Mouse (Mus musculus): ENCODE data around the gene Cdh13.
"Not testable (repeated sequence)": the region's sequence is repeated elsewhere in the genome, so short reads cannot be mapped to it uniquely, and the experiment has no call there.

Cdh13 gene

DNA sequence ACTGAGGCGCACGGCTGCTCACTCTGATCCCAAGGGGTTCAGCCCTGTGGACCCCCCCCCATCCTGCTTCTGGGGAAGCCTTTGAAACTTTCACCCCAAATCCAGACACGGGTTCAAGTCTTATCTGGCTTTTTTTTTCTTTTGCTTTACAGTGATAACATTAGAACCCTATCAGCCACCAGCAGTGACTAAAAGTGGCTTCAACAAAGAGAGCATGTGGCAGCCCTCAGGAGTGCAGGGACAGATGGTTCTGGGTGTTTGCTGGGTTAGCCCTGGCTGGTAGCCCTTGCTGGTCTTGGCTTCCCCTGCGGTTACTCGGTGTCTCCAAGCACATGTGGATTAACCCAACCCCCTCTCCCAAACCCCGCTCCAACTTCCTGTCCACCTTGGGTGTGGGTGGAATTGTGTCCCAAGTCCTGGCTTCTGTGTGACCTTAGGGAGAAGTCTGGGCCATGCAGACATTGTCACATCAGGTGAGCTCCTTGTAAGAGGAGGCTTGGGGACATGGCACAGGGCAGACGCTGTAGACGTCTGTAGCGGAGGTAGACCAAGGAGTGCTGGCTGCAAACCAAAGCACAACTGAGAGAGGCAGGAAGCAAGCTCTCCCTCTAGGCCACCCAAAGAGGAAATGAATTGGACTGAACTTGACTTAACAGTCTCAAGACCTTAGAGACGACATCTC lies 1069.6 kb downstream of the Cdh13 start:
- DNase-seq (ENCODE audit: low spot score in 2 of 2) = no peak

DNA sequence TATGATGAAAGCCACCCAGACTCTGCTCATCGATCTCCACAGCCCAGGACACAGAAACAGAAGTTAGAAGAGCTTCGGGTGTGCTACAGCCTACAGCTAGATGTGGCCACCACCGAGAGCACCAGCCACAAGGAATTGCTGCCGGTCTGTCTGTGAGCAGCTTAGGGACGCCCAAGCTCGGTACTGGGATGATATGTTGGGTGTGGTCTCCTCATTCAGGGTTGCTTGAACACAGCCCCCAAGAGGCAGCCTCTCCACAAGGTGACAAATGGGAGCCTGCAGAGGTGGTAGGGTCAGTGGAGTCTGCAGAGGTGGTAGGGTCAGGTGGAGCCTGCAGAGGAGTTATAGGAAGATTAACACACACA lies 1070.1 kb downstream of the Cdh13 start:
- no peak for DNase-seq (ENCODE audit: low spot score in 2 of 2)

DNA sequence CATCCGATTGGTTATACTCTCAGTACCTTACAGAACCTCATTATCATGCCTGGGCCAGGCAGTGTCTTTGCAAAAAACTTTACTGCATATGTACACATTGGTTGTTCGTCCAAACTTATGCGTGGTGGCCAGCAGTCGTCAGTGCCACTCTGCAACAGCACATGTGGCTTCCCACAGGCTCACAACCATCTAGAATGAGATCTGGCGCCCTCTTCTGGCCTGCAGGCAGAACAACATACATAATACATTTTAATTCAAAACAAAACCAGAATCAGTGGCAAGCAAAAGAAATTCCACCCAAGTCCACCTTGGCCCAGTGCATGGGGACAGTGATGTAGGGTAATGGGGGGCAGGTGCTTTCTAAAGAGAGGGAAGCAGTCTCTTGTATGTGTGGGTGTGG lies 1073.1 kb downstream of the Cdh13 start:
- not testable (repeated sequence) for DNase-seq (ENCODE audit: low spot score in 2 of 2)

DNA sequence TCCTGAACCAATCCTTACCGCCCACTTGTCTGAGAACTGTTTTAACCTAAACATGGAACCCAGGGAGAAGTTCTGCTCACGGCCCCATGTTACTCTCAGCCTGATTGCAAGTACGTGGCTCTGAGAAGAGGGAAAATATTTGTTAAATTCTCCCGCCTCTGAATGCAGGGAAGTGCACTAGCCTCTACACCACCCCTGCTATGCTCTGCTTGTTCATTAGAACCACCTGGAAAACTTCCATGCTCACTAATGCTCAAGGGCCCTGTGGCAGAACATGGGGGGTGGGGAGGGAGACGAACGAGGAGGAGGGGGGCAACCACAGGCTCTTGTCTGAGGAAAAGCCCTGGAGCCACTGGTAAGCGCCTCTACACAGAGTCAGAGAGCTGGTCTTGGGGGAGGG lies 1074.6 kb downstream of the Cdh13 start:
- DNase-seq (ENCODE audit: low spot score in 2 of 2) = no peak

DNA sequence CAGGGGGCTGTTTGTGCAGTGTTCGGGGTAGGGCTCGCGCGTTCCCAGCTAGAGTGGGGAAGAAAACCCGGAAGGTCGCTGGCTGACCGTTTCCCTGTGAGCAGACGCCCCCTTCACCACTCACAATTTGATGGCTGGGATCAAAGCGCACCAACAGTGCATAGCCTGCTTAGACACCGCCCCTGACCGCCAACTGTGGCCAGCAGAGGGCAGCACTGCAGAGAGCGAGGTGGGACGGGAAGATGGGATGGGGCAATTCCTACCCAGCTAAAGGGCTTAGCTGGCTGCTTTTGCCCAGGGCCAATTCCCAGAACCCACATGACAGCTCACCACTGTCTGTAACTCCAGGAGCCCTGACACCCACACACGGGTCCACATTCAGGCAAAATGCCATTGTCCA lies 1075.3 kb downstream of the Cdh13 start:
- DNase-seq (ENCODE audit: low spot score in 2 of 2) = no peak

DNA sequence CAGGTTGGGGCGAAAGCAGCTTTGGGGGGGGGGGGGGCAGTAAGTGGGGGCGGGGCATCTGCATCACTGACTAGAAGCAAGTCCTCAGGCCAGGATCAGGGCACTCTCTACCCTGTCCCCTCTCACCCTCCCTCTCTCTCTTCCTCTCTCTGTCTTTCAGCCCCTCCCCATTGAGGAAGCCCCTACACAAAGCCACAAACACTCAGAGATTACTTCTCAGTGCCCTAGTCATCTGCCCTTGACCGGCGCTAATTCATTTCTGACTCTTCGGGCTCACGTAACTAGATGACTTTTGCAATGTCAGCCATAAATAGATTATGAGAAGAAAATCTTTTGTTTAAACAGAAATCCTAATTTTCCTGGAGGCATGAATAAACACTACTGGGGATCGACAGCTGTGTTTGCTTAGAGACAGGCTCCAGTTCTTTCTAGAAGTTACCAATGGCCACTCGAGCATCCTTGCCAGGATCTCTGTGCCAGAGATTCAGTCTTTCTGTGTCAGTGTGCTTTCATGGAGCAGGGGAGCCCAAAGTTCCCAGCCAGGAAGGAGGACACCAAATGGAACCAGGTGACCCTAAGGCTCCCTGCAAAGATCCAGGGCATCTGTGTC lies 1077.3 kb downstream of the Cdh13 start:
- DNase-seq (ENCODE audit: low spot score in 2 of 2) = no peak

Data from right cerebral cortex, adult 2 months (tissue).